ENCODE assay signal across 17 mouse cellular contexts in genomic region chr12:65464246-65464645, GRCm38 (mm10).
"Had no signal": no experiment of that assay in that cellular context is flagged by ENCODE, and none has a peak within 500 bp of the region (broad histone marks: within the 10 kb centered on the region; RNA-seq: fewer than 3 reads in every experiment).

No protein-coding gene starts in this region.

- H3K27ac ChIP-seq: liver, embryonic 15.5 days; lung, embryonic 15.5 days; macrophage; midbrain, embryonic 13.5 days; midbrain, embryonic 15.5 days; neural tube, embryonic 12.5 days had no signal

- H3K9me3 ChIP-seq: liver, embryonic 15.5 days; lung, embryonic 15.5 days; midbrain, embryonic 13.5 days; midbrain, embryonic 15.5 days; neural tube, embryonic 12.5 days had no signal

- DNase-seq: liver, postnatal 0 days; lung, adult 2 months; lung, postnatal 14 days; lung, postnatal 36 days; right cerebral cortex, postnatal 14 days; thymus, adult 18-20 months; thymus, postnatal 14 days; thymus, postnatal 36 days had no signal

- H3K27me3 ChIP-seq: liver, embryonic 15.5 days; lung, embryonic 15.5 days; megakaryocyte, embryonic 14.5 days; midbrain, embryonic 13.5 days; midbrain, embryonic 15.5 days; neural tube, embryonic 12.5 days had no signal

- H3K36me3 ChIP-seq: liver, embryonic 15.5 days; lung, embryonic 15.5 days; midbrain, embryonic 13.5 days; midbrain, embryonic 15.5 days; neural tube, embryonic 12.5 days had no signal

- ATAC-seq: liver, postnatal 0 days; lung, postnatal 0 days; midbrain, embryonic 13.5 days; midbrain, embryonic 15.5 days had no signal

- H3K9ac ChIP-seq: liver, embryonic 15.5 days; liver, postnatal 0 days; lung, embryonic 15.5 days; midbrain, embryonic 13.5 days; midbrain, embryonic 15.5 days; neural tube, embryonic 12.5 days had no signal

- H3K4me3 ChIP-seq: liver, embryonic 15.5 days; lung, embryonic 15.5 days; megakaryocyte, embryonic 14.5 days; midbrain, embryonic 13.5 days; midbrain, embryonic 15.5 days; neural tube, embryonic 12.5 days had no signal

- H3K4me2 ChIP-seq: liver, embryonic 15.5 days; lung, embryonic 15.5 days; midbrain, embryonic 11.5 days; midbrain, embryonic 13.5 days; midbrain, embryonic 15.5 days; neural tube, embryonic 12.5 days had no signal

- H3K4me1 ChIP-seq: liver, embryonic 15.5 days; lung, embryonic 15.5 days; megakaryocyte, embryonic 14.5 days; midbrain, embryonic 13.5 days; midbrain, embryonic 15.5 days; neural tube, embryonic 12.5 days had no signal
